Mouse (Mus musculus) heart, embryonic 11.5 days (tissue): Measurements from ENCODE around the gene Htr1d. TPM values are rescaled to one million over a fixed set of nuclear protein-coding genes. Genes with fewer than 3 reads are reported as not detected.
A peak's percentile ranks its signal among the peaks of the same experiment; 100 is the strongest.

Experiments used
- ATAC-seq: fragments of 200-750 bp; cut with Nextera tagmentation; replicated peaks from 2 replicates; pipeline ENCODE4 v1.8.0; 2017; ENCODE audit warnings: moderate library complexity; ENCODE audit not compliant: insufficient number of reproducible peaks, low FRiP score, low TSS enrichment
- H3K27ac ChIP-seq: fragments of 300-500 bp; sonication (generic); 2 replicates; pipeline ENCODE4 v1.5.1; 2014; ENCODE audit warnings: mild to moderate bottlenecking, low read depth, low read length
- H3K27me3 ChIP-seq: fragments of 300-500 bp; sonication (generic); 2 replicates; pipeline ENCODE4 v1.6.1; 2014; ENCODE audit warnings: mild to moderate bottlenecking, low read length, mixed read lengths; ENCODE audit not compliant: control insufficient read depth, insufficient read depth
- H3K36me3 ChIP-seq: fragments of 300-500 bp; sonication (generic); 2 replicates; pipeline ENCODE4 v1.6.1; 2014; ENCODE audit warnings: mild to moderate bottlenecking, low read length, moderate library complexity, mixed read lengths; ENCODE audit not compliant: control insufficient read depth, insufficient read depth
- H3K4me1 ChIP-seq: fragments of 300-500 bp; sonication (generic); 2 replicates; pipeline ENCODE4 v1.6.1; 2014; ENCODE audit warnings: low read length; ENCODE audit not compliant: control insufficient read depth, insufficient read depth
- H3K4me2 ChIP-seq: fragments of 300-500 bp; sonication (generic); 2 replicates; pipeline ENCODE4 v1.6.1; 2014; ENCODE audit warnings: mild to moderate bottlenecking, moderate library complexity
- H3K4me3 ChIP-seq: fragments of 300-500 bp; sonication (generic); 2 replicates; pipeline ENCODE4 v1.5.1; 2014; ENCODE audit warnings: low read depth, low read length
- H3K9ac ChIP-seq: fragments of 300-500 bp; sonication (generic); 2 replicates; pipeline ENCODE4 v1.6.1; 2014; ENCODE audit warnings: mild to moderate bottlenecking, low read depth, low read length, moderate library complexity
- H3K9me3 ChIP-seq: fragments of 300-500 bp; sonication (generic); replicated peaks from 2 replicates; pipeline ENCODE4 v1.6.1; 2016; ENCODE audit warnings: low read length; ENCODE audit not compliant: control insufficient read depth
- WGBS: fragments of 180-500 bp; shearing (Covaris S2); extraction: QIAGEN DNeasy Blood & Tissue Kit; methylation state at CpG from one replicate; pipeline ENCODE4 v1.1.7; 2014; ENCODE audit not compliant: insufficient replicate concordance; 5-methylcytosine and 5-hydroxymethylcytosine counted together
- polyA plus RNA-seq: library from polyadenylated mRNA; unstranded; fragments of >200 nt; fragmentation: Nextera tagmentation; extraction: Ambion mirVana; gene quantifications from 2 replicates; pipeline ENCODE4 v1.2.1, GENCODE M21; 2014

Htr1d gene
- 0.39 TPM in 1 of 2 replicates, not detected in the other for polyA plus RNA-seq

DNA sequence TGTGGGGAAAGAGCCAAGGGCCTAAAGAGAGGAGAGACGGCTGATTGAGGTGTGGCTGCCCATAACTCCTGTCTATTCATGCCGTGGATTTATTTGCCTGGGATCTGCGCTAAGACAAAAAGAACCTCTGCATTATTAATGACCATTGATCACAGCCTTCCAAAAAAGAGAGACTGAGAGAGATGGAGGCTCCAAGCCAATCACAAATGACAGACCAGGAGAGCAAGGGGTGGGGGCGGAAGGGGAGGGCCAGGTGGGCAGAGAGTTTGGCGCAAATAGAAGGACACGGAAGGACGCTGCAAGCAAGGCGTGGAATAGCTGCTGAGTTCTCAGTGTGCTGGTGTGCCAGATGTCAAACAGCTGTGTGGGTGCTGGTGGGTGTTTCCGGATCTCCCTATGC lies at the start of gene Htr1d:
Htr1d (plus strand) TSS at position 301 of the 400 bp plus-strand sequence.
- Histone ChIP-seq H3K9ac (peak within 1 kb of the TSS; percentile 11; the same call in 1 of the 2 replicates), H3K4me1 (peaks cover 6% of the 10 kb centered on the region), H3K9me3 (no peaks in the 10 kb centered on the region), H3K27ac (no peak within 1 kb of the TSS), H3K4me3 (peak within 1 kb of the TSS; percentile 54), H3K27me3 (peaks cover 50% of the 10 kb centered on the region), H3K36me3 (no peaks in the 10 kb centered on the region), H3K4me2 (peak within 1 kb of the TSS; percentile 98)
- WGBS, result 76% methylated on average over 9 of the region's 9 CpGs
- no peak for ATAC-seq

DNA sequence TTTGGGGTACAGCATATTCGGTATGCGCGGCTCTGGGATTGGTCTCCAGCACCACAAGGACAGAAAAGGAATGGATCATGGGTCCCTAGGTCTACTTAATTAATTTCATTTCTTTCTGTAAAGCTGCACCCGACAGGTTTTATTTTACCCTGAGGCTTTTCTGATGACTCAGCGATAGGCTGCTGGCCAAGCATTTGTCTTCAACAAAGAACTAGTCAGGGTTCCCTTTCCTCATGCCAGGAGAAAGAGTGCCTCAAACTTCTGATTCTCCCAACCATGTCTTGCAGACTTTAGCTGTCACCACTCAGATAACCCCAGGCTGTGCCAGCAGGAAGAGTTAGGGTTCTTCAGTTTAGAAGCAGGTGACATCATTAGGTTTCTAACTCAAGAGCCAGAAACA lies 46.3 kb upstream of the Htr1d start:
- H3K9ac ChIP-seq, result no peak overlapping the region
- H3K27me3 ChIP-seq, result no peaks in the 10 kb centered on the region; the same call in 1 of the 2 replicates
- ATAC-seq, result no peak
- H3K36me3 ChIP-seq, result no peaks in the 10 kb centered on the region
- WGBS, result 88% methylated on average over 5 of the region's 5 CpGs
- H3K4me1 ChIP-seq, result no peaks in the 10 kb centered on the region
- H3K4me3 ChIP-seq, result no peak overlapping the region
- H3K4me2 ChIP-seq, result no peak overlapping the region
- no peak overlapping the region for H3K27ac ChIP-seq
- H3K9me3 ChIP-seq, result no peaks in the 10 kb centered on the region

DNA sequence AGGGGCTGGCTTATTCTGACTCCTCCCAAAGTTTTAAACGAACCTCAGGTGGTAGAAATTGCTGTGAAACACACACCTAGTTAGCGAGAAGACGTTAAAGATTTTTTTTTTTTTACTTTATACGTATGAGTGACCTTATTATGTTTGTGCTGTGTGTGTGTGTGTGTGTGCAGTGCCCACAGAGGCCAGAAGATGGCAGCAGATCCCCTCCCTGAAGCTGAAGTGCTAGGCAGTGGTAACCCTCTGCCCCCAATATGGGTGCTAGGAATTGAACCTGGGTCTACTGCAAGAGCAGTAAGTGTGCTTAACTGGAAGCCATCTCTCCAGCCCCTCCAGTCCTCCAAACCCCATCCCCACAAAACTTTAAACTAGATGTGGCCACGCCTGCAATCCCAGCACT lies 40.3 kb upstream of the Htr1d start:
- no peak overlapping the region for H3K4me2 ChIP-seq
- no peak overlapping the region for H3K4me3 ChIP-seq
- H3K9ac ChIP-seq, result no peak overlapping the region
- no peaks in the 10 kb centered on the region for H3K9me3 ChIP-seq
- no peak overlapping the region for H3K27ac ChIP-seq
- WGBS, result 76% methylated on average over 5 of the region's 5 CpGs
- no peaks in the 10 kb centered on the region for H3K4me1 ChIP-seq
- no peaks in the 10 kb centered on the region for H3K27me3 ChIP-seq
- no peaks in the 10 kb centered on the region for H3K36me3 ChIP-seq
- no peak for ATAC-seq

DNA sequence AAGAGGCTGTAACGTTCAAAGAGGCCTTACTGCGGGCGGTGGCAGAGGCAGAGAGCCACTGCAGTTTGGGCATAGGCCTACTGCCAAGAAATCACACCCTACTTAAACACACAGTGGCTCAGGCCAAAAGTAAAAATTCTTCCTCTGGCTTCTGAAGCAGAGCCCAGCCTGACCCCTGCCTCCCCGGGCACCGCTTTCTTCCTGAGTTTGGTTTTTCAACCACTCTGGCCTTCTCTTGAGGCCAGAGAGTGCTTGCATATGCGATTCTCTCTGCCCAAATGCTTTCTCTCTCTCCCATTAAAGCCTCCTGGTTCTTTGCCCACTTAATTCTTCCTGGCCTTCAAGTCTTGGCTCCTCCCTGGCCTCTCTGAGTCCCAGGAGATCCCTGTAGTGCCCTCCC lies 39.5 kb upstream of the Htr1d start:
- 89% methylated on average over 6 of the region's 6 CpGs for WGBS
- no peak overlapping the region for H3K4me2 ChIP-seq
- H3K9ac ChIP-seq, result no peak overlapping the region
- no peak for ATAC-seq
- H3K36me3 ChIP-seq, result no peaks in the 10 kb centered on the region
- no peaks in the 10 kb centered on the region for H3K27me3 ChIP-seq
- H3K4me3 ChIP-seq, result no peak overlapping the region
- no peaks in the 10 kb centered on the region for H3K4me1 ChIP-seq
- H3K9me3 ChIP-seq, result no peaks in the 10 kb centered on the region
- H3K27ac ChIP-seq, result no peak overlapping the region

DNA sequence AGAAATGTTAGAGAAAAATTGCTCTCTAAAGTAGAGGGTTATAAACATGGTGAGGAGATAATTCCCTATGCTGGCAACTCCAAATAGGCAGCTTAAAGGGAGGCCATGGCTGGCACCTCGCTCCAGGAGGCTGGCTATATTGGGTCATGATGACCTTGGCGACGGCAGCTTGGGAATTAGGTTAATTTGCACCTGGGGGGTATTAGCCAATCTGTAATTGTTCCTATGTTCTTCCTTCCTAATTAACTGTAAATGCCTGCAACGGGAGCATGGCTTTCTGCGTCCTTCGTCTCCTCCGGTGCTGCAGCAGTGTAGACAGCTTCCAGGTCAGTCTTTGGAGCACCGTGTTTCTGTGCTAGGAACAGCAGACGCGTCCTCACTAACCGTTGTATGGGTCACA lies 36.1 kb upstream of the Htr1d start:
- H3K4me3 ChIP-seq, result no peak overlapping the region
- ATAC-seq, result no peak
- H3K36me3 ChIP-seq, result no peaks in the 10 kb centered on the region
- no peak overlapping the region for H3K4me2 ChIP-seq
- 48% methylated on average over 11 of the region's 11 CpGs for WGBS
- H3K27ac ChIP-seq, result no peak overlapping the region
- H3K27me3 ChIP-seq, result no peaks in the 10 kb centered on the region
- H3K9ac ChIP-seq, result no peak overlapping the region
- no peaks in the 10 kb centered on the region for H3K9me3 ChIP-seq
- no peaks in the 10 kb centered on the region for H3K4me1 ChIP-seq

DNA sequence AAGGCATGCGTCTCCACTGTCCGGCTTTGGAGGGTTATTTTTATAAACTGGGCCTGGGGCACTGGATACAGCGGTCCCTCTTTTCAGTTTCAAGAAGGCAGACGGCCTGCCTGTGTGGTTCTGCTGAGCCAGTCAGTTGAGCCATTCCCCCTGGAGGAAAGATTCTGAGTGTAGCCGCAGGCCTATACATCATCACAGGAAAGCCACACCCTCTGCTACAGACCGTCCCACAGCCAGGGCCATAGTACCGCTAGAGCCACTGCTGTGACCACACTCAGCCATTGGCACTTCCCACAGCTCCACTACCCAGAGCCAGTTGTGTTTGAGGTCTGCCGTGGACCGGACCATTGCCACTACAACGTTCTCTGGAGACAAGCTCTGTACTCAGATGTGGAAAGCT lies 21.5 kb upstream of the Htr1d start:
- no peak overlapping the region for H3K4me3 ChIP-seq
- H3K27me3 ChIP-seq, result no peaks in the 10 kb centered on the region
- no peak for ATAC-seq
- H3K4me2 ChIP-seq, result no peak overlapping the region
- H3K9me3 ChIP-seq, result no peaks in the 10 kb centered on the region
- no peaks in the 10 kb centered on the region for H3K4me1 ChIP-seq
- WGBS, result 73% methylated on average over 10 of the region's 10 CpGs
- no peak overlapping the region for H3K9ac ChIP-seq
- H3K27ac ChIP-seq, result no peak overlapping the region
- H3K36me3 ChIP-seq, result no peaks in the 10 kb centered on the region

DNA sequence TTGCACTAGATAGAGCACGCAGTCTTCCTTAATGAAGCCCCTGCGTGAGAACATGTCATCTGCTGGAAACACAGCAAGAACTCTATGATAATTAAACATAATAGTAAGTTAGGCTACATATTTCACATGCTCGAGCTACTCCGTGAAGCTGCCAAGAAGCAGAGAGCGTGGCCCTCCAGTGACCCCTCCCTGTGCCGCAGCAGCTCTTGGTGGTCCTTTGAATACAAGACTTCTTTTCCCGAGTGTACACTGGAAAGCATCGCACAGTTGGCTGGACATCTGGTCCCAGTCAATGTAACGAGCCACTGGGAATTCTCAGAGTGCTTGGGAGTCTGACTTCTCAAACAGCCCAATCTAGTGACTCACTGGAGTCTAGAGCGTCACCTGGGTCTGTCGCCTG lies 15.5 kb upstream of the Htr1d start:
- no peak overlapping the region for H3K9ac ChIP-seq
- no peaks in the 10 kb centered on the region for H3K4me1 ChIP-seq
- 65% methylated on average over 11 of the region's 11 CpGs for WGBS
- H3K9me3 ChIP-seq, result no peaks in the 10 kb centered on the region
- H3K36me3 ChIP-seq, result no peaks in the 10 kb centered on the region
- H3K27me3 ChIP-seq, result 0 out of 2 replicates have a peak, but pooled peaks cover 2% of the 10 kb centered on the region
- H3K4me2 ChIP-seq, result no peak overlapping the region
- no peak overlapping the region for H3K4me3 ChIP-seq
- H3K27ac ChIP-seq, result no peak overlapping the region
- ATAC-seq, result no peak

DNA sequence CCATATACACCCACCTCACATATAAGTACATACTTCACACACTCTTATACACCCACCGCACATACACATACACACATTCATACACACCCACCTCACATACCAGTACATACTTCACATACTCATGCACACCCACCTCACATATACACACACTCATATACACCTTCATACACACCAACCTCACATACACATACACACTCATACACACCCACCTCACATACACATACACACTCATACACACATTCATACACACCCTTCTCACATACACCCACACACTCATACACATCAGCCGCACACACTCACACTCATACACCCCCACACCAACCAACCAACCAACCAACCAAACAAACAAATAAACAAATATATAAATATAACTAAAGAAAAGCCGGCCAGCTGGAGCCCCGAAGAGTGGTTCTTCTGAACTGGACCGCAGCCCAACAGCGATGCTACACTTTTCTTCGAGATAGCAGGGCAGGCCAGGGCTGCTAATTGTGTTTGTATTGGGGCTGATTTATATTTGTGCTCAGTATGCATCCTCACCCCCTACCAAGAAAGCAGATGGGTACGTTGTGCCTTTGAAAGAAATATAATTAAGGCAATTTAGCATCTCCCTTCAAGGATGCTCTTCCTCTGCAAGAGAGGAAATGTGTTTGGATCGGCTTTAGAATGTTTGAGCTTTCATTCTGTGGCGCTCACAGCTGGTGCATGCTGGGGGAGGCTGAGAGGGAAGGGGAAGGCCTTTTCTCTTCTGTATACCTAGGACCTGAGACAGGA lies 11.1 kb upstream of the Htr1d start:
- Histone ChIP-seq H3K27me3 (0 out of 2 replicates have a peak, but pooled peaks cover 2% of the 10 kb centered on the region), H3K9me3 (no peaks in the 10 kb centered on the region), H3K36me3 (no peaks in the 10 kb centered on the region), H3K9ac (no peak overlapping the region), H3K4me3 (no peak overlapping the region), H3K27ac (no peak overlapping the region), H3K4me2 (no peak overlapping the region), H3K4me1 (no peaks in the 10 kb centered on the region)
- WGBS, result 79% methylated on average over 10 of the region's 10 CpGs
- no peak for ATAC-seq

DNA sequence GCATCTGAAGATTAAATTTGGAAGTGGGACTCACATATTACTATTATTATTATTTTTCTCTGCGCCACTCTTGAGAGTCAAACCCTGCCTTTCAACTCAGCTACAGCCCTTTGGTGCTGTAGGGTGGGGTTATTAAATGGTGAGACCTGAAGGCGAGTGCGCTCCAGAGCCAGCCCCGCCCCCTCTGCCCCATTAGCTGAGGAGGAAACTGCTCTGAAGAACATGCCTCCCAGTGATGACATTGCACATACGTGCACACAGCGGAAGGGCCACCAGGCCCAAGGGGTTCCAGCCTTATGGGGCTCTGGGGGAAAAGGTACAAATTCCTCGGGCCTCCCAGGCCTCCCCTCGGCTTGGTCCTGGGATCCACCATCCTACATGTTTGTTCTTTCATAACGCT lies 7.8 kb upstream of the Htr1d start:
- no peak overlapping the region for H3K9ac ChIP-seq
- peaks cover 13% of the 10 kb centered on the region for H3K27me3 ChIP-seq
- H3K9me3 ChIP-seq, result no peaks in the 10 kb centered on the region
- no peak overlapping the region for H3K4me3 ChIP-seq
- no peaks in the 10 kb centered on the region for H3K4me1 ChIP-seq
- no peaks in the 10 kb centered on the region for H3K36me3 ChIP-seq
- WGBS, result 85% methylated on average over 9 of the region's 9 CpGs
- H3K4me2 ChIP-seq, result no peak overlapping the region
- no peak for ATAC-seq
- no peak overlapping the region for H3K27ac ChIP-seq
